Mouse (Mus musculus) heart, embryonic 12.5 days (tissue): ENCODE data around the gene Sec31b. TPM values are rescaled to one million over a fixed set of nuclear protein-coding genes. Genes with fewer than 3 reads are reported as not detected.
A peak's percentile ranks its signal among the peaks of the same experiment; 100 is the strongest.

Source experiments
- ATAC-seq: fragments of 200-750 bp; cut with Nextera tagmentation; 2 replicates; pipeline ENCODE4 v1.8.0; 2017; ENCODE audit warnings: moderate TSS enrichment, moderate library complexity; ENCODE audit not compliant: insufficient number of reproducible peaks, low FRiP score
- H3K27ac ChIP-seq: fragments of 300-500 bp; sonication (generic); 2 replicates; pipeline ENCODE4 v1.5.1; 2016; ENCODE audit warnings: mild to moderate bottlenecking, moderate library complexity; ENCODE audit not compliant: poor library complexity, severe bottlenecking
- H3K27me3 ChIP-seq: fragments of 300-500 bp; sonication (generic); replicated peaks from 2 replicates; pipeline ENCODE4 v1.6.1; 2016; ENCODE audit warnings: mild to moderate bottlenecking, moderate library complexity
- H3K36me3 ChIP-seq: fragments of 300-500 bp; sonication (generic); 2 replicates; pipeline ENCODE4 v1.6.1; 2016; ENCODE audit warnings: mild to moderate bottlenecking, moderate library complexity
- H3K4me1 ChIP-seq: fragments of 300-500 bp; sonication (generic); replicated peaks from 2 replicates; pipeline ENCODE4 v1.6.1; 2016; ENCODE audit warnings: mild to moderate bottlenecking
- H3K4me2 ChIP-seq: fragments of 300-500 bp; sonication (generic); 2 replicates; pipeline ENCODE4 v1.6.1; 2016; ENCODE audit warnings: mild to moderate bottlenecking, moderate library complexity
- H3K4me3 ChIP-seq: fragments of 300-500 bp; sonication (generic); 2 replicates; pipeline ENCODE4 v1.5.1; 2016; ENCODE audit warnings: mild to moderate bottlenecking
- H3K9ac ChIP-seq: fragments of 300-500 bp; sonication (generic); 2 replicates; pipeline ENCODE4 v1.6.1; 2016; ENCODE audit warnings: mild to moderate bottlenecking, moderate library complexity
- H3K9me3 ChIP-seq: fragments of 300-500 bp; sonication (generic); replicated peaks from 2 replicates; pipeline ENCODE4 v1.6.1; 2016; ENCODE audit warnings: mild to moderate bottlenecking, moderate library complexity
- WGBS: fragments of 180-500 bp; shearing (Covaris S2); methylation state at CpG from one replicate; pipeline ENCODE4 v1.1.7; 2016; 5-methylcytosine and 5-hydroxymethylcytosine counted together
- polyA plus RNA-seq: library from polyadenylated mRNA; unstranded; fragments of >200 nt; fragmentation: Nextera tagmentation; extraction: Ambion mirVana; gene quantifications from 2 replicates; pipeline ENCODE4 v1.2.1, GENCODE M21; 2016

Sec31b gene
- 1.5 and 2.1 TPM in 2 replicates for polyA plus RNA-seq

DNA sequence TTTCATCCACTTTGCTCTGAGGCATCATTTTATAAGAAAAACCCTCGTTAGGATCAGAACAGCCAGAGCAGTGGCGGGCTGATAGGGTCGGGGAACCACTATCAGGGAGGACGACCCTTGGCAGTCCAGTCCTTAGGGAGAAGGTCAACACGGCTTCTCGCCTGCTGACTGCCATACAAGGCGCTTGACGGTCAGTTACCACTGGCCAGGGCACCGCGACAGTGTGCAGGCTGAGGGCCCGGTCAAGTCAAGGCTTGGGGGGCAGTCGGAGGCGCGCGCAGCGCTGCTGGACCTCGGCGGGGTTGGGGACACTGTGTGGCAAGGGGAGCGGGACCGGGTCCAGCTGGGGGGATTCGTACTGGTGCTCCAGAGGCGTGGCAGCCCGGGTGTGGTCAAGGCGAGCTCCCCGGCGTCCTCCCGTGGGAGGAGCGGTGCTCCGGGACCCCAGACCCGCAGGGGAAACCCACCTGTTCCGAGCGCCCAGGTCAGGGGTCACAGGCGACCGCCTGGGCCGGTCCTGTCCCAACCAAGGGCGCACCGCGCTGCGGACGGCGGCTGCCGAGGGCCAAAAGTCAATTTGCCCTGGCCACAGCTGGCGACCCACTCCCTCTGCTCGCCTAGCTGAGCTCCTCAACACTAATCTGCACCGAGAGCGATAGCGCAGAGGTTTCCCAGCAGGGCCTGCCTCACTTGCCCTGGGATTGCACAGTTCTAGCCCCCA, at the start of gene Sec31b:
Gene Sec31b (minus strand): TSS at position 544 of the 721 bp plus-strand sequence.
- H3K4me2 ChIP-seq = peak within 1 kb of the TSS; percentile 100
- H3K27ac ChIP-seq = no peak within 1 kb of the TSS
- peaks cover 5% of the 10 kb centered on the region; the same call in 1 of the 2 replicates for H3K4me1 ChIP-seq
- 1% methylated on average over 47 of the region's 47 CpGs for WGBS
- H3K36me3 ChIP-seq = peaks cover 35% of the 10 kb centered on the region
- H3K9ac ChIP-seq = peak within 1 kb of the TSS; percentile 83
- H3K9me3 ChIP-seq = 0 out of 2 replicates have a peak, but pooled peaks cover 4% of the 10 kb centered on the region
- 0 out of 2 replicates have a peak, but pooled peaks cover 6% of the 10 kb centered on the region for H3K27me3 ChIP-seq
- peak within 1 kb of the TSS; percentile 74 for H3K4me3 ChIP-seq
- peak; percentile 78 for ATAC-seq

DNA sequence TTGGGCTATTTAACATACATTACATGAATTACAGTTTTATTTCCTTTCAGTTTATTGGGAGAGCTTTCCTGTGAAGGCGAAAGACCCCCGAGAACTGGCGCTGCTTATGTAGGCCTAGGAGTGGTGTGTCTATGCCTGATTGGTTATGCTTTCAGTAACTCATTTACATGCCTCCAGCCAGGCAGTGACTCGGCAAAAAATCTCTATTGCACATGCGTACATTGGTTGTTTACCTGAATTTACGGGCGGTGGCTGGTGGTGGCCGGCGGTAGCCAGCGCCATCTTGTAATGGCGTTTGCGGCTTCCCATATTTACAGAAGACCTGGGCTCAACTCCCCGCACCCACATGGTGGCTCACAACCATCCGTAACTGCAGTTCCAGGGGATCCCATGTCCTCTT, 48.5 kb upstream of the Sec31b start:
- ATAC-seq = no peak
- WGBS = 96% methylated on average over 14 of the region's 14 CpGs
- Histone ChIP-seq H3K4me2 (no peak overlapping the region), H3K4me1 (no peaks in the 10 kb centered on the region), H3K27me3 (peaks cover 31% of the 10 kb centered on the region), H3K27ac (no peak overlapping the region), H3K9me3 (peaks cover 4% of the 10 kb centered on the region; the same call in 1 of the 2 replicates), H3K36me3 (no peaks in the 10 kb centered on the region), H3K9ac (no peak overlapping the region), H3K4me3 (no peak overlapping the region)

DNA sequence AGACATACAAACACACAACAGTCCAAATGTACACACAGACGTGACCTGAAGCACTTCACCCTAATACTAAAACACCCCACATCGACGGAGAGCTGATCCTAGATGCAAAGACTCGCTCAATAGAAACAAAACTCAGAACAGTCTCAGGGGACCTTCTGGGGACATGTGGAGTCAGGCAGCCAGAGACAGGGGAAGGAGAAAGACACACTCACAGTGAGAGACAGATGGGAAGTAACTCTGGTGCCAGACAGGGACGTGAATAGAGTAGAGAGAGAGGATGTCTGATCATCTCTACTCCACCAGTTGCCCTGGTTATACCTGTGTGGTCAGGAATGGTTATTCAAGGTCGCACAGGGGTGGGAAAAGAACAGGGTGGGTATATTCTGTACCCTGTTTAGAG, 46.0 kb upstream of the Sec31b start:
- H3K9me3 ChIP-seq = peaks cover 4% of the 10 kb centered on the region; the same call in 1 of the 2 replicates
- no peaks in the 10 kb centered on the region for H3K4me1 ChIP-seq
- H3K27me3 ChIP-seq = peaks cover 42% of the 10 kb centered on the region
- 72% methylated on average over 6 of the region's 6 CpGs for WGBS
- no peak for ATAC-seq
- no peak overlapping the region for H3K4me3 ChIP-seq
- H3K4me2 ChIP-seq = no peak overlapping the region
- no peaks in the 10 kb centered on the region for H3K36me3 ChIP-seq
- no peak overlapping the region for H3K9ac ChIP-seq
- no peak overlapping the region for H3K27ac ChIP-seq

DNA sequence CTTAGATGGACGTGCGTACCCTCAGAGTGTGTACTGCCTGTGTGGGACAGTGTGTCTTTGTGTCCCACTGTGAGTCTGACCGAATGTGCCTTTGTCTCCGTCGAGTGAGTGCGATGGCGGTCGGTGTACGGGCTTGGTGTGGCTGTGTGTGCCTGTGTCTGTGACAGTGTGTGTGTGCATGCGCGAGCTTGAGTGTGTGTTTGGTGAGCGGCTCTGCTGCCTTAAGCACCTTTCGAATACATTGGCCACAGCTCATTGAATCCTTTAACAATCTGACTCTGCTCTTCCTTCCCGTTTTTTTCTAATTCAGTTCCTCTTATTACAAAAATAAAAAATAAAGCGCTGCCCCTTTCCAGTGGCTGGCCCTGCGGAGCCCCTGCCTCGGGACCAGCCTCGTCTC, 45.3 kb upstream of the Sec31b start:
- no peaks in the 10 kb centered on the region for H3K36me3 ChIP-seq
- ATAC-seq = no peak
- H3K27me3 ChIP-seq = peaks cover 46% of the 10 kb centered on the region
- WGBS = 85% methylated on average over 18 of the region's 18 CpGs
- H3K4me3 ChIP-seq = no peak overlapping the region
- no peak overlapping the region for H3K27ac ChIP-seq
- no peaks in the 10 kb centered on the region for H3K4me1 ChIP-seq
- H3K9me3 ChIP-seq = peaks cover 4% of the 10 kb centered on the region; the same call in 1 of the 2 replicates
- H3K4me2 ChIP-seq = no peak overlapping the region
- H3K9ac ChIP-seq = no peak overlapping the region

DNA sequence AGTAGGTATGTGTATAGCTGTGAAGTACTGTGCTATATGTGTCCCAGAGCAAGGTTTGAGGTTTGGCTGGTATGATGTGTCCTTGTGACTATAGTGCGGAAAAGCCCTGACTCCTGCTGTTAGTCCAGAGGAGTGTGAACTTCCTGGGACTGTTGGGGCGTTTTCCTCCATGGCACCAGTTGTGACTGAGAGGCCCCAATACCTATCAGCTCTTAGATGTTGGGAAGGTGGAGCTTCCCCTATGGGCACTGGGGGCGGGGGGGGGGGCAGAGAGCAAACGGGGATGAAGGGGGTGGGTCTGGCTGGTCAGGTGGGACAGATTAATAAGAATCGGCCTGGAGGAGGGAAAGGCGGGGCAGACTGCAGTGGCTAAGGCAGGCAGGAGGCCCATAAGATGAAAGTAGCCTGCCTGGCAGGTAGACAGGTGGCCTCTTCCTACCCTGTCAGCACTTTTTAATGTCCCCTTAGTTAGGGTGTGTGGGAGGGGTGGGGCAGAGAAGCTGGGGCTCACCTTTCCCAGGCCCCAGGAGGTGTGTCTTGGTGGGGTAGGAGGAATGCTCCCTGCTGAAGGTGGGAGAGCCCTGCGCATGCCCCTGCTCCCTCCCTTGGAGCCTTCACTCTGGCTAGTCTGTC, 44.0 kb upstream of the Sec31b start:
- H3K4me1 ChIP-seq = no peaks in the 10 kb centered on the region
- H3K9ac ChIP-seq = no peak overlapping the region
- H3K27me3 ChIP-seq = peaks cover 57% of the 10 kb centered on the region
- no peak for ATAC-seq
- no peaks in the 10 kb centered on the region for H3K36me3 ChIP-seq
- H3K9me3 ChIP-seq = peaks cover 4% of the 10 kb centered on the region; the same call in 1 of the 2 replicates
- H3K4me2 ChIP-seq = no peak overlapping the region
- H3K4me3 ChIP-seq = no peak overlapping the region
- 34% methylated on average over 7 of the region's 7 CpGs for WGBS
- no peak overlapping the region for H3K27ac ChIP-seq

DNA sequence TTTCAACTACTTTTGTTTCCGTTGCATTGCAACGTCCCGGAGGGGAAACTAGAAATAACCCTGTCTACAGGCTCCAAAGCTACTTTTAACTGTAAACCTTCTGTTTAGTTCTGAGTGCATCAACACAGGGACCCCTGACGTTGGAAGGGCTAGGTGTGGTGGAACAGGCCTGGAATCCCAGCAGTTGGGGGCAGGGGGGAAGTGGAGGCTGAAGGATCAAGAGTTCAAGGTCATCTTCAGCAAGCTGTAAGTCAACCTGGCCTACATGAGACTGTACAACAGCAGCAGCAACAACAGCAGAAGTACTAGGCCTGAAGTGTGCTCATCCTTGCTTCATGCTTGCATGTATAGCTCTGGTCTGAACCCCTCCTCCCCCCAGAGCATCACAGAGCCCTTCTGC, 42.4 kb upstream of the Sec31b start:
- H3K4me3 ChIP-seq = no peak overlapping the region
- peaks cover 72% of the 10 kb centered on the region for H3K27me3 ChIP-seq
- H3K27ac ChIP-seq = no peak overlapping the region
- ATAC-seq = no peak
- no peak overlapping the region for H3K4me2 ChIP-seq
- no peak overlapping the region for H3K9ac ChIP-seq
- H3K36me3 ChIP-seq = no peaks in the 10 kb centered on the region
- H3K9me3 ChIP-seq = no peaks in the 10 kb centered on the region
- WGBS = 36% methylated on average over 4 of the region's 4 CpGs
- no peaks in the 10 kb centered on the region for H3K4me1 ChIP-seq

DNA sequence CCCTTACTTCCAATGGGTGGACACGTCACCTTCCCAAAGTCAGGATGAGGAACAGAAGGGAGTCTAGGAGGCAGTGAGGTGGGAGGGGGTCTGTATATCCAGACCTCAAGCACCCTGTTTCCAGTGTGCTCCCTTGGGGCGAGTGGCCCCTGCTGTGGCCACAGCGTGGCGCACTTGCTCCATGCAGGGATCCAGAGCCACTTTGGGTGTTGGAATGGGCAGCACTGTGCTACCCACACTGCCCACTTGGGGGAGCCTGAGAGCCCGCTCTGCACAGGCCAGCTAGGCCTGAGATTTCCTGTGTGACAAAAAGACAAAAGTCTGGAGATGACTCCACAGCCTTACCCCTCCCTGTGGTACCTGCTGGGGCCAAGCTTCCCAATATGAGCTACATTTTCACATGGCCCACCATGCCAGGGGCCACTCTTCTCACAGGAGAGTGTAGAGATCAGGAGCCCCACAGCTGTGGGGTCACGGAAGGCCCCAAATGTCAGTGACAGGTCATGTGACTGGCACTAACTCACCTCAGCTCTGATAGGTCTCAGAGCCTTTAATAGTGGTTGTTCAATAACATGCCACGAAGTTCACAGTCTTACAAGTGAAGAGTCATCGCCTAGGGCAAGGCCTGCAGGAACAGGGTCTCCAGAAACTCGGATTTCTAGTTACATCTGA, 37.1 kb upstream of the Sec31b start:
- no peak overlapping the region for H3K9ac ChIP-seq
- peak; percentile 74 for ATAC-seq
- no peaks in the 10 kb centered on the region for H3K9me3 ChIP-seq
- H3K36me3 ChIP-seq = no peaks in the 10 kb centered on the region
- H3K27ac ChIP-seq = no peak overlapping the region
- H3K4me1 ChIP-seq = no peaks in the 10 kb centered on the region
- WGBS = 34% methylated on average over 9 of the region's 9 CpGs
- no peak overlapping the region for H3K4me2 ChIP-seq
- H3K27me3 ChIP-seq = peaks cover 48% of the 10 kb centered on the region
- H3K4me3 ChIP-seq = no peak overlapping the region

DNA sequence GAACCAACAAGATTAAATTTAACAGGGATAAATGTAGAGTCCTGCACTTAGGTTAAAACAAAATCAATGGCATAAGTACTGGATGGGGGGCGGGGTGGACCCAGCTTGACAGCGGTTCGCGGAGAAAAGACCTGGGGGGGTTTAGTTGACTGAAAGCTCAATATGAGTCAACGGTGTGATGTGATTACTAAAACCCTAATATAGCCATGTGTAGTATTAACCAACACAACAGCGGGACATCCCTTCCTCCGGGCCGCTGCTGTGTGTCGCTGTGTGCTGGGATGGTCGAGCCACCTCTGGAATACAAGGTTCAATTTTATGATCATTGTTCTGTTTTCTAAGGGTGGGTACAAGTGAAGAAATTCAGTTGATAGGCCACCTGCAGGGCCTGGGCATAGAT, 36.4 kb upstream of the Sec31b start:
- Histone ChIP-seq H3K36me3 (0 out of 2 replicates have a peak, but pooled peaks cover 4% of the 10 kb centered on the region), H3K27ac (no peak overlapping the region), H3K4me3 (no peak overlapping the region), H3K4me1 (no peaks in the 10 kb centered on the region), H3K9ac (no peak overlapping the region), H3K4me2 (no peak overlapping the region), H3K27me3 (peaks cover 41% of the 10 kb centered on the region), H3K9me3 (no peaks in the 10 kb centered on the region)
- no peak for ATAC-seq
- 81% methylated on average over 10 of the region's 10 CpGs for WGBS

DNA sequence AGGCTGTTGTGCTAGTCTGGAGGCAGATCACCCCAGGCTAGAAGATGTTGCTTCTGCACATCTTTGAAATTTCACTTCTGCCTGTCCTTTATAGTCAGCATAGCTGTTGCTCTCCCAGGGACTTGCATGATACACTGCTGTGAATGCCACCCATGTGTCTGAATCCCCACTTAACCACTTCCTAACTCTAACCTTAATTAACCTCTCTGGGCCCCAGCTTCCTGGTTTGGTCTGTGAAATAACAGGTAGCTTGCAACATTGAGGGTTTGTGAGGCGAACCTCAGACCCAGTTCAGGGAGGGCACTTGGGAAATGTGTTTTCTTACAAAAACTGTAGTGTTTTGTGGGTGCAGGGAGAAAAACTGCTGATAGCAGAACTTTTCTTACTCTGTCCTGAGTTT, 32.4 kb upstream of the Sec31b start:
- Histone ChIP-seq H3K4me2 (no peak overlapping the region), H3K4me3 (no peak overlapping the region), H3K4me1 (no peaks in the 10 kb centered on the region), H3K27ac (no peak overlapping the region), H3K36me3 (peaks cover 31% of the 10 kb centered on the region), H3K9me3 (no peaks in the 10 kb centered on the region), H3K9ac (no peak overlapping the region), H3K27me3 (peaks cover 2% of the 10 kb centered on the region; the same call in 1 of the 2 replicates)
- WGBS = 69% methylated on average over 1 of the region's 1 CpGs
- ATAC-seq = no peak

DNA sequence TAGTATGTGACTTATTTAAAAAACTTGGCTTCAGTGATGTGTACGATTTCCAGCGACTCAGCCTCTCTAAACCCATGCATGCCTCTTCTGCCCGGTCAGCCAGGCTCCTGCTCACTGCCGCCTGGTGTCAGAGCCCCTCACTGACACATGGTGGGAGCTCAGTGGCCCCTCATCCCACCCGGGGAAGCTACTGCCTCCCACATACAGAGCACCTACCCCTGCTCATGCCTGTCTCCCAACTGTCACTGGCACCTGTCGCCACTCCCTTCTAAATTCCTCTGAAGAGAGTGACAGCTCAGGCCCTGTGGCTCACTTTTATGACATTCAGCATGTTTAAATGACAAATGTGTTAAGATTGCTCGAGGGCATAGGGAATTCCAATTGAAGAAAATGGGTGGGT, 30.6 kb upstream of the Sec31b start:
- Histone ChIP-seq H3K4me1 (no peaks in the 10 kb centered on the region), H3K27me3 (no peaks in the 10 kb centered on the region; the same call in 1 of the 2 replicates), H3K36me3 (peaks cover 49% of the 10 kb centered on the region), H3K27ac (no peak overlapping the region), H3K4me3 (no peak overlapping the region), H3K9me3 (no peaks in the 10 kb centered on the region), H3K9ac (no peak overlapping the region), H3K4me2 (no peak overlapping the region)
- WGBS = 75% methylated on average over 7 of the region's 7 CpGs
- no peak for ATAC-seq

DNA sequence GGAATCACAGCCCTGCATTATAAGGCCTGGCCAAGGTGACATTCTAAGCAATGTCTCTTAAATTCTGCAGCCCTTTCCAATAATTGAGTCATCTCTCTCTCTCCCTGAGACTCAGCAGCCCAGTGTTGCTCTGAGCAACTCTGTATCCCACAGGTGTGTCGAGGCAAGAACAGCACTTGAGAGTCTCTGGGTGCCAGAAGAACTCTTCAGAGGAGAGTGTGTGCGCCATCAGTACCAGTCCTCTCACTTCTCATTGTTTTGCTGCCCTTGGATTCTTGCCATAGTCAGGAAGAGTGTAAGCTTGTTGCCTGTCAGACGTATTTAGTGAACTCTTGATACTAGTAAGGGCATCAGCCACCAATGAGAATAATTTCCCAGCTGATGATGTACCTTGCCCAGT, 22.1 kb upstream of the Sec31b start:
- WGBS = 90% methylated on average over 3 of the region's 3 CpGs
- no peak overlapping the region for H3K4me2 ChIP-seq
- H3K36me3 ChIP-seq = peaks cover 80% of the 10 kb centered on the region
- H3K9ac ChIP-seq = no peak overlapping the region
- no peak overlapping the region for H3K27ac ChIP-seq
- no peaks in the 10 kb centered on the region for H3K9me3 ChIP-seq
- no peaks in the 10 kb centered on the region for H3K27me3 ChIP-seq
- H3K4me3 ChIP-seq = no peak overlapping the region
- no peak for ATAC-seq
- peaks cover 17% of the 10 kb centered on the region for H3K4me1 ChIP-seq
